Mouse (Mus musculus) midbrain, embryonic 16.5 days (tissue): Measurements from ENCODE around the gene Havcr1. TPM values are rescaled to one million over a fixed set of nuclear protein-coding genes. Genes with fewer than 3 reads are reported as not detected.

ENCODE experiments used
- ATAC-seq: fragments of 200-750 bp; cut with Nextera tagmentation; 2 replicates; pipeline ENCODE4 v1.8.0; 2017; ENCODE audit warnings: moderate TSS enrichment
- H3K27ac ChIP-seq: fragments of 300-500 bp; sonication (generic); 2 replicates; pipeline ENCODE4 v1.5.1; 2014; ENCODE audit warnings: mild to moderate bottlenecking, low read length, mixed read lengths
- H3K27me3 ChIP-seq: fragments of 300-500 bp; sonication (generic); 2 replicates; pipeline ENCODE4 v1.6.1; 2014; ENCODE audit warnings: low read depth, low read length, mixed read lengths; ENCODE audit not compliant: control insufficient read depth, insufficient read depth
- H3K36me3 ChIP-seq: fragments of 300-500 bp; sonication (generic); 2 replicates; pipeline ENCODE4 v1.6.1; 2014; ENCODE audit warnings: mild to moderate bottlenecking, low read length, moderate library complexity, mixed read lengths; ENCODE audit not compliant: control insufficient read depth, insufficient read depth
- H3K4me1 ChIP-seq: fragments of 300-500 bp; sonication (generic); 2 replicates; pipeline ENCODE4 v1.6.1; 2014; ENCODE audit warnings: mild to moderate bottlenecking, low read length, mixed read lengths; ENCODE audit not compliant: control insufficient read depth, insufficient read depth
- H3K4me2 ChIP-seq: fragments of 300-500 bp; sonication (generic); 2 replicates; pipeline ENCODE4 v1.6.1; 2014; ENCODE audit warnings: mild to moderate bottlenecking, low read length, mixed read lengths
- H3K4me3 ChIP-seq: fragments of 300-500 bp; sonication (generic); 2 replicates; pipeline ENCODE4 v1.5.1; 2014; ENCODE audit warnings: low read depth, mild to moderate bottlenecking, low read length, moderate library complexity, mixed read lengths
- H3K9ac ChIP-seq: fragments of 300-500 bp; sonication (generic); 2 replicates; pipeline ENCODE4 v1.6.1; 2014; ENCODE audit warnings: low read depth, low read length, mixed read lengths
- H3K9me3 ChIP-seq: fragments of 300-500 bp; sonication (generic); replicated peaks from 2 replicates; pipeline ENCODE4 v1.6.1; 2014; ENCODE audit warnings: mild to moderate bottlenecking, low read length, mixed read lengths; ENCODE audit not compliant: control insufficient read depth, poor library complexity, severe bottlenecking
- WGBS: fragments of 180-500 bp; shearing (Covaris S2); extraction: QIAGEN DNeasy Blood & Tissue Kit; methylation state at CpG from one replicate; pipeline ENCODE4 v1.1.7; 2014; 5-methylcytosine and 5-hydroxymethylcytosine counted together
- polyA plus RNA-seq: library from polyadenylated mRNA; unstranded; fragments of >200 nt; fragmentation: Nextera tagmentation; extraction: Ambion mirVana; gene quantifications from 2 replicates; pipeline ENCODE4 v1.2.1, GENCODE M21; 2015

Gene Havcr1
- polyA plus RNA-seq, 1 experiment from 2014 or later = not detected

GRCm38 (mm10) chr11:46776879-46777278 lies 42.0 kb downstream of the Havcr1 start:
- H3K9ac ChIP-seq = no peak overlapping the region
- no peak overlapping the region for H3K4me2 ChIP-seq
- H3K27ac ChIP-seq = no peak overlapping the region
- WGBS = 82% methylated on average over 3 of the region's 3 CpGs
- no peaks in the 10 kb centered on the region for H3K4me1 ChIP-seq
- H3K4me3 ChIP-seq = no peak overlapping the region
- no peaks in the 10 kb centered on the region for H3K36me3 ChIP-seq
- ATAC-seq = no peak
- H3K27me3 ChIP-seq = no peaks in the 10 kb centered on the region
- H3K9me3 ChIP-seq = no peaks in the 10 kb centered on the region

- H3K27ac ChIP-seq = no peak overlapping the region
- no peak for ATAC-seq
- no peaks in the 10 kb centered on the region for H3K36me3 ChIP-seq
- H3K27me3 ChIP-seq = no peaks in the 10 kb centered on the region
- no peaks in the 10 kb centered on the region for H3K4me1 ChIP-seq
- H3K9ac ChIP-seq = no peak overlapping the region
- WGBS = 90% methylated on average over 2 of the region's 2 CpGs
- no peak overlapping the region for H3K4me2 ChIP-seq
- H3K4me3 ChIP-seq = no peak overlapping the region
- no peaks in the 10 kb centered on the region for H3K9me3 ChIP-seq
Measured at GRCm38 (mm10) chr11:46779811-46780210, 44.9 kb downstream of the Havcr1 start.

DNA sequence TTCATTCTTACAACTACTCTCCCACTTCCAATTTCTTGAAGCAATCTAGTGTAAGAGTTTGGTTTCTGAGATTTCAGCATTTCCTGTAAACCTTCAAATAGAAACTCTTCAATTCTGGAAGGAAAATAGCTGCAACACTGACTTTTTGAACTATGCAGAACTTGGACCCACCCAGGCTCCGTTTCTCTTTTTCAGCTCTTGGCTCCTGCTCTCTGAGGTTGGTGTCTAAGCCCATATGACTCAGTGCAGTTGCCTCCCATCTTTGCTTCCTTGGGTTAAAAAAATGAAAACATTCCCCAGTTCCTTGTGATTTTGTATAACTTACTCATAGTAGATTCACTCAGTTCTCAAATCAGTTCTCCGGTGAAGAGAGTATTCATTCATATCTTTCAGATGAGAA lies 69.6 kb downstream of the Havcr1 start:
- H3K4me3 ChIP-seq = no peak overlapping the region
- 92% methylated on average over 2 of the region's 2 CpGs for WGBS
- H3K36me3 ChIP-seq = no peaks in the 10 kb centered on the region
- no peak overlapping the region for H3K9ac ChIP-seq
- ATAC-seq = no peak
- H3K4me2 ChIP-seq = no peak overlapping the region
- H3K4me1 ChIP-seq = no peaks in the 10 kb centered on the region
- H3K9me3 ChIP-seq = 0 out of 2 replicates have a peak, but pooled peaks cover 2% of the 10 kb centered on the region
- H3K27ac ChIP-seq = no peak overlapping the region
- H3K27me3 ChIP-seq = no peaks in the 10 kb centered on the region

- no peaks in the 10 kb centered on the region for H3K4me1 ChIP-seq
- no peak within 1 kb of the TSS for H3K4me2 ChIP-seq
- H3K27me3 ChIP-seq = no peaks in the 10 kb centered on the region
- WGBS = 90% methylated on average over 5 of the region's 5 CpGs
- no peaks in the 10 kb centered on the region for H3K36me3 ChIP-seq
- ATAC-seq = no peak
- H3K27ac ChIP-seq = no peak within 1 kb of the TSS
- no peak within 1 kb of the TSS for H3K4me3 ChIP-seq
- no peak within 1 kb of the TSS for H3K9ac ChIP-seq
- no peaks in the 10 kb centered on the region for H3K9me3 ChIP-seq
Measured at GRCm38 (mm10) chr11:46810511-46810910, 75.6 kb downstream of the Havcr1 start, which contains the start of gene Timd4. Gene Timd4, plus strand, starts transcription at chr11:46810800.

GRCm38 (mm10) chr11:46817692-46818091 lies 82.8 kb downstream of the Havcr1 start:
- no peak for ATAC-seq
- H3K27me3 ChIP-seq = no peaks in the 10 kb centered on the region
- H3K27ac ChIP-seq = no peak overlapping the region
- H3K36me3 ChIP-seq = no peaks in the 10 kb centered on the region
- 86% methylated on average over 5 of the region's 5 CpGs for WGBS
- no peak overlapping the region for H3K4me2 ChIP-seq
- H3K9ac ChIP-seq = no peak overlapping the region
- no peaks in the 10 kb centered on the region for H3K4me1 ChIP-seq
- no peak overlapping the region for H3K4me3 ChIP-seq
- H3K9me3 ChIP-seq = no peaks in the 10 kb centered on the region

GRCm38 (mm10) chr11:46819930-46820329 lies 85.0 kb downstream of the Havcr1 start:
- no peaks in the 10 kb centered on the region for H3K36me3 ChIP-seq
- no peak overlapping the region for H3K27ac ChIP-seq
- 71% methylated on average over 4 of the region's 4 CpGs for WGBS
- no peaks in the 10 kb centered on the region for H3K9me3 ChIP-seq
- no peak overlapping the region for H3K9ac ChIP-seq
- H3K4me2 ChIP-seq = no peak overlapping the region
- no peaks in the 10 kb centered on the region for H3K27me3 ChIP-seq
- no peak for ATAC-seq
- no peak overlapping the region for H3K4me3 ChIP-seq
- no peaks in the 10 kb centered on the region for H3K4me1 ChIP-seq

Other genes starting within 250 kb of the Havcr1 start
- gene Gm12169, start 210.9 kb upstream of the Havcr1 start, polyA plus RNA-seq = not detected in 2 replicates
- gene BC053393, start 163.5 kb upstream of the Havcr1 start, polyA plus RNA-seq = not detected in 2 replicates
- gene Dppa1, start 105.8 kb upstream of the Havcr1 start, polyA plus RNA-seq = not detected in 2 replicates
- 0.32 TPM in 1 of 2 replicates, not detected in the other for gene Timd2, start 28.0 kb upstream of the Havcr1 start, polyA plus RNA-seq
- gene Timd4, start 75.7 kb downstream of the Havcr1 start, polyA plus RNA-seq = 0.11 TPM in 1 of 2 replicates, not detected in the other